Mouse (Mus musculus) heart, embryonic 16.5 days (tissue): ENCODE measurements around the gene 1700023F06Rik. TPM values are rescaled to one million over a fixed set of nuclear protein-coding genes. Genes with fewer than 3 reads are reported as not detected.

Source experiments
- ATAC-seq: fragments of 200-750 bp; cut with Nextera tagmentation; replicated peaks from 2 replicates; pipeline ENCODE4 v1.8.0; 2017; ENCODE audit warnings: moderate number of reproducible peaks; ENCODE audit not compliant: insufficient read depth, low FRiP score; ENCODE audit errors: extremely low read depth
- H3K27ac ChIP-seq: fragments of 300-500 bp; sonication (generic); 2 replicates; pipeline ENCODE4 v1.5.1; 2014; ENCODE audit warnings: mild to moderate bottlenecking, low read length, control low read depth, moderate library complexity
- H3K27me3 ChIP-seq: fragments of 300-500 bp; sonication (generic); 2 replicates; pipeline ENCODE4 v1.6.1; 2014; ENCODE audit warnings: low read length, mixed read lengths; ENCODE audit not compliant: control insufficient read depth, insufficient read depth
- H3K36me3 ChIP-seq: fragments of 300-500 bp; sonication (generic); 2 replicates; pipeline ENCODE4 v1.6.1; 2014; ENCODE audit not compliant: control insufficient read depth, insufficient read depth
- H3K4me1 ChIP-seq: fragments of 300-500 bp; sonication (generic); 2 replicates; pipeline ENCODE4 v1.6.1; 2014; ENCODE audit warnings: low read length, mixed read lengths; ENCODE audit not compliant: control insufficient read depth, insufficient read depth
- H3K4me2 ChIP-seq: fragments of 300-500 bp; sonication (generic); 2 replicates; pipeline ENCODE4 v1.6.1; 2014; ENCODE audit warnings: low read depth, mild to moderate bottlenecking, control low read depth, low read length
- H3K4me3 ChIP-seq: fragments of 300-500 bp; sonication (generic); 2 replicates; pipeline ENCODE4 v1.5.1; 2014; ENCODE audit warnings: mild to moderate bottlenecking, control low read depth, low read length
- H3K9ac ChIP-seq: fragments of 300-500 bp; sonication (generic); 2 replicates; pipeline ENCODE4 v1.6.1; 2014; ENCODE audit warnings: low read length, control low read depth
- H3K9me3 ChIP-seq: fragments of 300-500 bp; sonication (generic); replicated peaks from 2 replicates; pipeline ENCODE4 v1.6.1; 2016; ENCODE audit warnings: low read length; ENCODE audit not compliant: control insufficient read depth
- WGBS: fragments of 180-500 bp; shearing (Covaris S2); extraction: QIAGEN DNeasy Blood & Tissue Kit; methylation state at CpG from one replicate; pipeline ENCODE4 v1.1.7; 2014; 5-methylcytosine and 5-hydroxymethylcytosine counted together
- polyA plus RNA-seq: library from polyadenylated mRNA; unstranded; fragments of >200 nt; fragmentation: Nextera tagmentation; extraction: Ambion mirVana; gene quantifications from 2 replicates; pipeline ENCODE4 v1.2.1, GENCODE M21; 2015

1700023F06Rik gene
- polyA plus RNA-seq, 1 experiment from 2014 or later = 0.25 TPM

- ATAC-seq = no peak
- H3K4me1 ChIP-seq = no peaks in the 10 kb centered on the region
- no peak overlapping the region for H3K4me2 ChIP-seq
- no peak overlapping the region for H3K27ac ChIP-seq
- no peaks in the 10 kb centered on the region for H3K27me3 ChIP-seq
- H3K9ac ChIP-seq = no peak overlapping the region
- H3K4me3 ChIP-seq = no peak overlapping the region
- no peaks in the 10 kb centered on the region for H3K9me3 ChIP-seq
- no peaks in the 10 kb centered on the region for H3K36me3 ChIP-seq
- 42% methylated on average over 2 of the region's 2 CpGs for WGBS
These were observed 23.5 kb downstream of the 1700023F06Rik start for GRCm38 (mm10) chr11:103184891-103185290.

DNA sequence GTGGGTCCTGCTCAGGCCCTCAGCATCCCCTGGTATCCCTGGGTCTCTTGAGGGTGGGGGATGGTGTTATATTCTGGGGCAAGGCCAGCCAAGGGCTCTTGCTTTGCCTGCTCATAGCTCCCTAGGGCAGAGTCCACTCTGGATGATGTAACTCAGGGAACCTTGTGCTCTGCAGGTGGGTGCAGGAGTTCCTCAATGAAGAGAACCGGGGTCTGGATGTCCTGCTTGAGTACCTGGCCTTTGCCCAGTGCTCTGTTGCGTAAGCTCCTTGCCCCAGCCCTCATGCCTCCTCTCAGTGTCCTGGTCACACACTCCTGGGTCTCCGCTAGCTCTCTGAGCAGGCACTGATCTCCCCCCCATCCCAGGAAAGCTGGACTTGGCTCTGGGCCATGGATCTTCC, 26.4 kb downstream of the 1700023F06Rik start:
- H3K4me3 ChIP-seq = no peak overlapping the region
- H3K9ac ChIP-seq = no peak overlapping the region
- no peak for ATAC-seq
- H3K9me3 ChIP-seq = no peaks in the 10 kb centered on the region
- no peaks in the 10 kb centered on the region for H3K27me3 ChIP-seq
- H3K36me3 ChIP-seq = no peaks in the 10 kb centered on the region
- no peak overlapping the region for H3K4me2 ChIP-seq
- H3K4me1 ChIP-seq = peaks cover 11% of the 10 kb centered on the region
- WGBS = 78% methylated on average over 3 of the region's 3 CpGs
- H3K27ac ChIP-seq = no peak overlapping the region

GRCm38 (mm10) chr11:103181349-103181748, 27.0 kb downstream of the 1700023F06Rik start:
- no peak overlapping the region for H3K9ac ChIP-seq
- H3K9me3 ChIP-seq = no peaks in the 10 kb centered on the region
- H3K27ac ChIP-seq = no peak overlapping the region
- H3K4me1 ChIP-seq = peaks cover 16% of the 10 kb centered on the region
- H3K27me3 ChIP-seq = no peaks in the 10 kb centered on the region
- H3K4me3 ChIP-seq = no peak overlapping the region
- no peak for ATAC-seq
- H3K4me2 ChIP-seq = no peak overlapping the region
- no peaks in the 10 kb centered on the region for H3K36me3 ChIP-seq
- 73% methylated on average over 9 of the region's 9 CpGs for WGBS

DNA sequence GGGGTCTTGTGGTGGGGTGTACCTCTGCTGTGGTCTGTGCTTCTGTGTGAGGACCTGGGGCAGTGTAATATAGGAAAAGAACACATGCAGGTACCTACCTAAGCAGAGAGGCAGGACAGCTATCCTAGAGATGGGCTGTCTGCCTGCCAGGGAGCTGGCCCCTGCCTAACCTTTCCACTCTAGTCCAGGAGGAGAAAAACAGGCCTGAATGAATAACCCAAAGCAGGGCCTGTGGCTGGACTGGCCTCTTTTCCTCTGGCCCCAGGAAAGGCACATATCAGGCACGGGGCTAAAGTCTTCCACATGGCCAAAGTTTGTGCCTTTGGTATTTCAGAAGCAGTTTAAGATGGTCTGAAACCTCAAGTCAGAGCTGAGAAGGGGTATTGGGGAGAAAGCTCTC, 27.9 kb downstream of the 1700023F06Rik start:
- Histone ChIP-seq H3K36me3 (no peaks in the 10 kb centered on the region), H3K27me3 (no peaks in the 10 kb centered on the region), H3K9ac (no peak overlapping the region), H3K4me3 (no peak overlapping the region), H3K9me3 (no peaks in the 10 kb centered on the region), H3K4me1 (peaks cover 19% of the 10 kb centered on the region), H3K27ac (no peak overlapping the region), H3K4me2 (no peak overlapping the region)
- WGBS = 62% methylated on average over 1 of the region's 1 CpGs
- no peak for ATAC-seq

- H3K36me3 ChIP-seq = no peaks in the 10 kb centered on the region
- H3K4me2 ChIP-seq = no peak overlapping the region
- no peak overlapping the region for H3K9ac ChIP-seq
- ATAC-seq = no peak
- 87% methylated on average over 8 of the region's 8 CpGs for WGBS
- H3K4me1 ChIP-seq = peaks cover 27% of the 10 kb centered on the region
- no peak overlapping the region for H3K27ac ChIP-seq
- no peaks in the 10 kb centered on the region for H3K27me3 ChIP-seq
- no peak overlapping the region for H3K4me3 ChIP-seq
- no peaks in the 10 kb centered on the region for H3K9me3 ChIP-seq
These were observed 29.6 kb downstream of the 1700023F06Rik start for GRCm38 (mm10) chr11:103178748-103179147.

DNA sequence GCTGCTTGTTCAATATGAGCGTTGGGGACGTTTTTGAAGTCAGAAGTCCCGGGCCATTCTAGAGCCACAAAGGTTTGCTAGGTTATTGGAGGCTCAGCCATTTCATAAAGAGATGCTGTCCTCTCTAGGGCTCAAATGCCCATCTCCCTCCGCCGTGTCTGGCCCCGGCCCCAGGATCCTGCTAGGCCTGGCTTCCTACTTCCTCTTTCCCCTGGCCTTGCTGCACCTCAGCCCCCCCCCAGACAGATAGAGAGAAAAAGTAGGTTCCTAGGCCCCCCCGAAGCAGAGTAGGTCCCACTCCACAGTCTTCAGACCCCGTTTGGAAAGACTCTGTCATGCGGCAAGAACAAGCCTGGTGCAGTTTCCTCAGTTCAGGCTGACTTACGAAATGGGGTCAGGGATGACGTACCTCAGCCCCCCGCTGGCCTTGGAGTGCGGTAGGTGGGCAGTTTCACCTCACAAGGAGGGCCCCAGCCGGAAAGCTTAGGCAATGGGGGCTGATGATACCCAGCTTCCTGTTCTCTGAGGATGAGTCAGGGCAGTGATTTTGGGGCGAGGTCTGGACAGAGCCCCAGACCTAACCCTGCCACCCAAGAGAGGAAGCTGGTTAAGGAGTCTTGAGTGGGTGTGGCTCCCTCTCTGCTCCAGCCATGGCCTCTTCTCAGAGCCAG, 30.4 kb downstream of the 1700023F06Rik start:
- Histone ChIP-seq H3K36me3 (no peaks in the 10 kb centered on the region), H3K9ac (no peak overlapping the region), H3K4me1 (peaks cover 27% of the 10 kb centered on the region), H3K9me3 (no peaks in the 10 kb centered on the region), H3K27me3 (peaks cover 6% of the 10 kb centered on the region; the same call in 1 of the 2 replicates), H3K4me3 (no peak overlapping the region), H3K4me2 (no peak overlapping the region), H3K27ac (peak overlapping the region; percentile 71)
- no peak for ATAC-seq
- 79% methylated on average over 15 of the region's 15 CpGs for WGBS

- Histone ChIP-seq H3K27me3 (peaks cover 6% of the 10 kb centered on the region; the same call in 1 of the 2 replicates), H3K27ac (peak overlapping the region; percentile 71), H3K4me3 (no peak overlapping the region), H3K9me3 (no peaks in the 10 kb centered on the region), H3K4me2 (peak overlapping the region; percentile 36), H3K9ac (peak overlapping the region; percentile 1; the same call in 1 of the 2 replicates), H3K36me3 (no peaks in the 10 kb centered on the region), H3K4me1 (peaks cover 30% of the 10 kb centered on the region)
- ATAC-seq = peak; percentile 53; the same call in 1 of the 2 replicates
- WGBS = 33% methylated on average over 5 of the region's 5 CpGs
These were observed 31.1 kb downstream of the 1700023F06Rik start for GRCm38 (mm10) chr11:103177216-103177615.

GRCm38 (mm10) chr11:103176510-103176909, 31.8 kb downstream of the 1700023F06Rik start:
- no peak for ATAC-seq
- Histone ChIP-seq H3K27me3 (peaks cover 7% of the 10 kb centered on the region; the same call in 1 of the 2 replicates), H3K9ac (no peak overlapping the region), H3K4me3 (no peak overlapping the region), H3K4me1 (peaks cover 37% of the 10 kb centered on the region), H3K4me2 (no peak overlapping the region), H3K9me3 (no peaks in the 10 kb centered on the region), H3K36me3 (no peaks in the 10 kb centered on the region), H3K27ac (peak overlapping the region; percentile 71; the same call in 1 of the 2 replicates)
- 100% methylated on average over 1 of the region's 1 CpGs for WGBS

GRCm38 (mm10) chr11:103175688-103176442, 32.5 kb downstream of the 1700023F06Rik start:
- ATAC-seq = no peak
- Histone ChIP-seq H3K27ac (no peak overlapping the region), H3K9ac (no peak overlapping the region), H3K4me2 (peak overlapping the region; percentile 10; the same call in 1 of the 2 replicates), H3K9me3 (no peaks in the 10 kb centered on the region), H3K36me3 (no peaks in the 10 kb centered on the region), H3K4me3 (no peak overlapping the region), H3K4me1 (peaks cover 37% of the 10 kb centered on the region), H3K27me3 (peaks cover 9% of the 10 kb centered on the region; the same call in 1 of the 2 replicates)
- 72% methylated on average over 14 of the region's 14 CpGs for whole genome bisulfite sequencing
